Mouse (Mus musculus): ENCODE results near the gene Nova2. TPM values are rescaled to one million over a fixed set of nuclear protein-coding genes. Genes with fewer than 3 reads are reported as not detected.
A peak's percentile ranks its signal among the peaks of the same experiment; 100 is the strongest.

Nova2 gene
- polyA plus RNA-seq, 1 experiment from 2014 or later = 0.93 TPM

DNA sequence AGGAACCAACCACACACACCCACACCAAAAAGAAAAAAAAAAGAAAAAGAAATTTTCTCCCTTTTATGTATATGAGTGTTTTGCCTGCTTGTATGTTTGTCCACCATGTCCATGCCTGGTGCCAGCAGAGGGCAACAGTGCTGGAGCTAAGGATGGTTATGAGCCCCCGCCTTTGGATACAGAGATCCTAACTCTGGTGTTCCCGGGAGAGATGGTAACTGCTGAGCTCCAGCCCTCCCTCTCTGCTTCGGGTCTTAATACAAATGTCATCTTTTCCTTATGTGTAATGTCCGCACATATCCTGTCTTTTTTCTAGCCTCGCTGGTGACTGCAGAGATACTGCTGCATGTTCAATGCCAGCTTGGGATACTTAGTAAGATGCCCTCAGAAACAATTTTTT, 64.3 kb downstream of the Nova2 start:
- no peak overlapping the region for H3K9ac ChIP-seq
- peak overlapping the region; percentile 92 for H3K4me2 ChIP-seq
- 8% methylated on average over 5 of the region's 5 CpGs for WGBS
- peaks cover 5% of the 10 kb centered on the region; the same call in 1 of the 2 replicates for H3K36me3 ChIP-seq
- peak overlapping the region; percentile 93 for H3K27ac ChIP-seq
- peak; percentile 8; the same call in 1 of the 2 replicates for ATAC-seq (replicated peaks; ENCODE audit: low FRiP score)
- H3K4me3 ChIP-seq (replicated peaks) = peak overlapping the region; percentile 55
- no peaks in the 10 kb centered on the region for H3K9me3 ChIP-seq (replicated peaks)
- peaks cover 27% of the 10 kb centered on the region for H3K27me3 ChIP-seq
- peaks cover 33% of the 10 kb centered on the region for H3K4me1 ChIP-seq

DNA sequence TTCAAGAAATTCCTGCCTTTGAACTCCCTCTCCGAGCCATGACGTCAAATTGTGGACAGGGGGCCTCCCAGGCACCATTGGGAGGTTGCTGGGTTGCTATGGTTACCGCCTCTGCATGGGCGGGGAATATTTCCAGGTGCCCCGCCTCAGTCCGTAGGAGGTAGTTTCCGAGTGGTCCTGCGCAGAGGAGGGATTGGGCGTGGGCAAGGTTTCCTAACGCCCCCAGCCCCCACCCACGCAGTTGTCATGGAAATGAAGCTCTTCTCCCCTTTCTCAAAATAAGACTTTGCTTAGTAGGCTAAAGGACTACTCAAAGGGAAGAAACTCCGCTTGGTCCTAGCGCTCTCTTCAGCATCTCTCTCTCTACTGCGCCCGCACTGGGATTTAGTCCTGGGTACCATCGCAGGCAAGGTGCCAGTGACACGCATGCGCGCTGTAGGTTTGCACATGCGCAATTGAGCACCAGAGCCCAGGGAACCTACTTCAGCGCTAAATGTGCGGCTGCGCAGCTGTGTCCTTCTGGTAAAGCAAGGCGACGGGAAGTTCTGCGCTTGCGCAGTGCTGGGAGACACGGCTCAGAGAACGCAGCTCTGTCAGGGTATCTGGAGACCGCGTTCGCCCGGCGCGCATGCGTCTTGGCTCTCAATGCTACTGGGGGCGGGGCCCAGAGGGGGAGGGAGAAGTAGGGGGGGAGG, 65.1 kb downstream of the Nova2 start, which contains the start of gene Mypop:
Gene Mypop, plus strand, starts transcription at position 645 of the 695 bp plus-strand sequence.
- peaks cover 27% of the 10 kb centered on the region for H3K27me3 ChIP-seq
- peak; percentile 96 for ATAC-seq (replicated peaks; ENCODE audit: low FRiP score)
- H3K4me2 ChIP-seq = peak within 1 kb of the TSS; percentile 92
- peak within 1 kb of the TSS; percentile 55 for H3K4me3 ChIP-seq (replicated peaks)
- H3K9me3 ChIP-seq (replicated peaks) = no peaks in the 10 kb centered on the region
- WGBS = 0% methylated on average over 37 of the region's 37 CpGs
- peaks cover 36% of the 10 kb centered on the region for H3K4me1 ChIP-seq
- H3K27ac ChIP-seq = peak within 1 kb of the TSS; percentile 93
- peaks cover 12% of the 10 kb centered on the region for H3K36me3 ChIP-seq
- H3K9ac ChIP-seq = peak within 1 kb of the TSS; percentile 59

DNA sequence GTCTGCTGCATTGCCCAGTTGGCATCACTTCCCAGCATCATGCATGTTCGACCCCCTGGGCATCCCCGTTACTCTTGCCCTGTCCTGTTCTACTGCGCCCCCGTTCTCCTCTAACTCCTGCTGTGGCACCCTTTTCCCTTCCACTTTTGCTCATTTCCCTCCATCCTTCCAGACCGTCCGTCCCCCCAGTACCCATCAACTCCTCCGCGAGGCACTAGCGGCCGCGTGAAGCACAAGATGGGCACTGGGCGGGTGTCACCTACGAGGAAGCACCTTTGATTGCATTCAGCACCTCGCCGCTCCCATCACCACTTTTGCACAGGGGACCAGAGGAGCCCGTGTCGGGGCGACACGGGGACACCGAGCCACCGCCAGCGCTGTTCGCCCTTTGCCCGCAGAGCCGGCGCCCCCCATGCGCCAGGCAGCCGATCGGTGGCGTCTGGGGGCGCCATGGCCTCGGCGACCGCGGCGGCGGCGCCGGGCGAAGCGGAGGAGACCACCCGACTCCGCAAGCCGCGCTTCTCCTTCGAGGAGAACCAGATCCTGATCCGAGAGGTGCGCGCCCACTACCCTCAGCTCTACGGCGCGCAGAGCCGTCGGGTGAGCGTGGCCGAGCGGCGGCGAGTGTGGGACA, 66.1 kb downstream of the Nova2 start:
- H3K36me3 ChIP-seq = peaks cover 22% of the 10 kb centered on the region
- no peak; the same call in 1 of the 2 replicates for ATAC-seq (replicated peaks; ENCODE audit: low FRiP score)
- WGBS = under 1% methylated on average over 59 of the region's 59 CpGs
- peak overlapping the region; percentile 59 for H3K9ac ChIP-seq
- H3K27ac ChIP-seq = no peak overlapping the region
- peaks cover 36% of the 10 kb centered on the region for H3K4me1 ChIP-seq
- no peaks in the 10 kb centered on the region for H3K9me3 ChIP-seq (replicated peaks)
- H3K4me3 ChIP-seq (replicated peaks) = peak overlapping the region; percentile 55
- peaks cover 27% of the 10 kb centered on the region for H3K27me3 ChIP-seq
- H3K4me2 ChIP-seq = peak overlapping the region; percentile 92

DNA sequence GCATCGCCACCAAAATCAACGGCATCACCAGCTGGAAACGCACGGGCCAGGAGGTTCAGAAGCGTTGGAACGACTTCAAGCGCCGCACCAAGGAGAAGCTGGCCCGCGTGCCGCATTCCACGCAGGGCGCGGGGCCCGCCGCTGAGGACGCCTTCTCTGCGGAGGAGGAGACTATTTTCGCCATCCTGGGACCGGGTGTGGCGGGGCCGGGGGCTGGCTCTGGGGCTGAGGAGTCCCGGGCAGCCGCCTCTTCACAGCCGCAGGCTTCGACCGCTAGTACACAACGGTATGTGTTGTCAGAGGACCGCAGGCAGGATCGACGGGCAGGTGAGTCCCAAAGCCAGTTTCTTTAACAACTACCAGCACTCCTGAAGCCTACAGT, 66.6 kb downstream of the Nova2 start:
- Histone ChIP-seq H3K27me3 (peaks cover 27% of the 10 kb centered on the region), H3K36me3 (peaks cover 24% of the 10 kb centered on the region), H3K4me1 (peaks cover 36% of the 10 kb centered on the region), H3K9me3 (replicated peaks) (no peaks in the 10 kb centered on the region), H3K4me2 (peak overlapping the region; percentile 92), H3K9ac (peak overlapping the region; percentile 59), H3K4me3 (replicated peaks) (peak overlapping the region; percentile 55), H3K27ac (no peak overlapping the region)
- no peak for ATAC-seq (replicated peaks; ENCODE audit: low FRiP score)
- 3% methylated on average over 31 of the region's 31 CpGs for WGBS

DNA sequence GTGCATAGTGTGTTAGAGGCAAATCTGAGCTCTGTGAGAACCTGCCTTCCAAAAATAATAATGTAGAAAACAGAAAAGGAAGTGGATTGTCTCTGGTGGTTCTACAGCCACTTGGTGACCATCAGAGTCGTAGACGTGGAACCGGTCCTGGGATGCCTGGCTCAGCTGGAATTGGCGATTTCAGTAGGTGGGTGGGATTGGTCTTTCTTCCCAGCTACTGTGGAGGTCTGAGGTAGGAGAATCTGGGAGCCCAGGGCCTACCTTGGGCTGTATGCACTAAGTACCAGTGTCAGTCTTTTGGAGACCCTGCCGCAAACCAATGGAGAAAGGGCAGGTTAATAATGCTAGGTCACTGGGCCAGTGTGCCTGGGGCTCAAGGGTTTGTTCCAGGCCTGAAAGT, 67.3 kb downstream of the Nova2 start:
- Histone ChIP-seq H3K4me1 (peaks cover 36% of the 10 kb centered on the region), H3K9ac (no peak overlapping the region), H3K4me3 (replicated peaks) (peak overlapping the region; percentile 55; the same call in 1 of the 2 replicates), H3K27me3 (peaks cover 27% of the 10 kb centered on the region), H3K9me3 (replicated peaks) (no peaks in the 10 kb centered on the region), H3K27ac (no peak overlapping the region), H3K36me3 (peaks cover 31% of the 10 kb centered on the region), H3K4me2 (peak overlapping the region; percentile 92)
- 91% methylated on average over 5 of the region's 5 CpGs for WGBS
- ATAC-seq (replicated peaks; ENCODE audit: low FRiP score) = no peak

DNA sequence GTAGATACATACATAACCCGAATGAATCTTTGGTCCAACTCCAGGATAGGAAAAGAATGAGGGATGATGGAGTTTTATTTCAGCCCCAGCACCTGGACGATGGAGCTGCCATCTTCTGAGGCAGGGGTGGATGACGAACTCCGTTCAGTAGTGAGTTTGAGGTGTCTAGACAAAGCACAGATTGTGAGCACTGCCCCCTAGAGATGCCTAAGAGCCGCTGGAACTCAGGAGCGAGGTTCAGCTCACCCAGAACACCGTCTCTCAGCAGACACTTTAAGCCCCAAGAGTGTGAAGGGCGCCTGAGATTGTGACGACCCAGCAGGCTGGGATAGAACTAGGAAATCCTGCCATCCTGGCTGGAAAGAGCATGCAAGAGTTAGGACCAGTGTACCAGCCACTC, 73.1 kb downstream of the Nova2 start:
- WGBS = 46% methylated on average over 9 of the region's 9 CpGs

DNA sequence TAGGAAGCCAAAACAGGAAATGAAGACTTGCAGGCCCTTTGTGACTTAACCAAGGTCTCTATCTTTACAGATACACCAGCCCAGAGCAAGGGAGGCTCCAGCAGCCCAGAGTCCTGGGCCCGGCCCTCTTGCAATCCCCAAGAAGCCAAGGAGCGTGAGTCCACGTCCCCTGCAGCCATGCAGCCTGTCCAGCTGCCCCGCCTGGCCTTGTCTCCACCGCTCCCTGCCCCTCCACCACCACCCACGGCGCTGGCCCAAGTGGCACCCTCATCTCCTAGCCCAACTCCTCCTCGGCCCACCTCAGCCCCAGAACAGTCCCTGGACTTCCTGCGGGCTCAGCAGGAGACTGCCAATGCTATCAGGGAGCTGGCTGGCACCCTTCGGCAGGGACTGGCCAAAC, 74.7 kb downstream of the Nova2 start:
- Histone ChIP-seq H3K9me3 (replicated peaks) (no peaks in the 10 kb centered on the region), H3K9ac (peak overlapping the region; percentile 42), H3K4me1 (peaks cover 45% of the 10 kb centered on the region), H3K27ac (peak overlapping the region; percentile 74), H3K4me2 (peak overlapping the region; percentile 64), H3K4me3 (replicated peaks) (peak overlapping the region; percentile 43), H3K27me3 (no peaks in the 10 kb centered on the region), H3K36me3 (peaks cover 27% of the 10 kb centered on the region)
- ATAC-seq (replicated peaks; ENCODE audit: low FRiP score) = no peak
- WGBS = 52% methylated on average over 10 of the region's 10 CpGs

More for the DNA sequence above, 73.1 kb downstream of the Nova2 start:
- H3K4me2 ChIP-seq = no peak overlapping the region
- H3K9me3 ChIP-seq (replicated peaks) = no peaks in the 10 kb centered on the region
- H3K4me3 ChIP-seq (replicated peaks) = no peak overlapping the region
- H3K4me1 ChIP-seq = peaks cover 40% of the 10 kb centered on the region
- no peak overlapping the region for H3K27ac ChIP-seq
- ATAC-seq (replicated peaks; ENCODE audit: low FRiP score) = no peak
- peaks cover 26% of the 10 kb centered on the region for H3K36me3 ChIP-seq
- H3K27me3 ChIP-seq = no peaks in the 10 kb centered on the region
- H3K9ac ChIP-seq = no peak overlapping the region

DNA sequence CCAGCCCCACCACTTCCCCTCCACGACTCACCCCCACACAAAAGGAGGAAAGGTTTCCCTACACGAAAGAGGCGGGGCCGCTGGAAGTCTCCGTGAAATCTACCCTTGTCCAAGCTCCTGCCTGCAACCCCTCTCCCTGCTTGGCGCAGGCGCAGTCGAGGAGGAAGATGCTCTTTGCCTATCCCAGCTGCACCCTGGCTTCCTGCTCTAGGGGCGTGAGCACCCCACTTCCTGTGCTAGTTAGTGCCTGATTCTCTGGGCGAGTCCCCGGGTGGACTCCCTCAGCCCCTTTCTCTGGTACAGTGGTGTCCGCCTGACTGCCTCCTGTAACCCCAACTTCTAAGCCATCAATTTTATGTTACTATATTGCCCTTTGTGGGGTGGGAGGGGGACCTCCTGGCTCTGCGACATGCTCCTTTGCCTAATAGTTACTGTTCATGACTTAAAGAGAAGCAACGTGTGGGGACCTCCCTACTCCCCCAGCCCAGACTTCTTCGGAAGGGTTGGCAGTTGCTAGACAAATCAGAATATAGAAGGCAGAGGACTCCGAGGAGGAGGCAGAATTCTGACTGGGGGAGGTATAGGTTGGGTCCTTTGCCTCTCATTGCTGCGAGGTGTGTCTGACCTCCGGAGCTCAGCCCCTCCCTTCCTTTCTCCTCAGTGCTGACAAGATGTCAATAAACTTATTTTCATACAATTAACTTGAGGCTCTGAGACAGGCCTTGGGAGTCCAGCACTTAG, 75.5 kb downstream of the Nova2 start:
- 0 out of 2 replicates have a peak, but pooled peaks have one; percentile 10 for ATAC-seq (replicated peaks; ENCODE audit: low FRiP score)
- H3K4me2 ChIP-seq = peak overlapping the region; percentile 64
- peaks cover 53% of the 10 kb centered on the region for H3K4me1 ChIP-seq
- H3K4me3 ChIP-seq (replicated peaks) = peak overlapping the region; percentile 43
- no peaks in the 10 kb centered on the region for H3K27me3 ChIP-seq
- H3K9ac ChIP-seq = peak overlapping the region; percentile 42
- no peaks in the 10 kb centered on the region for H3K9me3 ChIP-seq (replicated peaks)
- H3K27ac ChIP-seq = peak overlapping the region; percentile 74
- 26% methylated on average over 17 of the region's 18 CpGs for WGBS
- peaks cover 27% of the 10 kb centered on the region for H3K36me3 ChIP-seq

DNA sequence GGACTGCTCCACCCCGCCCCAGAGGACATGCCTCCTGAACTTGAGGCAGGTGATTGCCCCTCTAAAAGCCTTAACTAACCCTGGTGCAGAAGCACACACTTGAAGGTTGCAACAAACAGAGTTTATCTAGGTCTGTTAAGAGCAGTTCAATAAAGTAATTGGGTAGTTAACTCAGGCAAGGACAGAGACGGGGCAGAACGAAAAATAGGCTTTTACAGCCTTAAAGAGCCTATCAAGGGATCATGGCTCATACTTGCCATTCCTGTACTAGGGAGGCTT, 76.1 kb downstream of the Nova2 start:
- peak overlapping the region; percentile 64 for H3K4me2 ChIP-seq
- peak overlapping the region; percentile 74 for H3K27ac ChIP-seq
- peaks cover 25% of the 10 kb centered on the region for H3K36me3 ChIP-seq
- H3K4me3 ChIP-seq (replicated peaks) = no peak overlapping the region
- peak overlapping the region; percentile 42; the same call in 1 of the 2 replicates for H3K9ac ChIP-seq
- WGBS = 45% methylated on average over 3 of the region's 3 CpGs
- H3K4me1 ChIP-seq = peaks cover 58% of the 10 kb centered on the region
- no peaks in the 10 kb centered on the region for H3K27me3 ChIP-seq
- no peaks in the 10 kb centered on the region for H3K9me3 ChIP-seq (replicated peaks)
- ATAC-seq (replicated peaks; ENCODE audit: low FRiP score) = no peak

DNA sequence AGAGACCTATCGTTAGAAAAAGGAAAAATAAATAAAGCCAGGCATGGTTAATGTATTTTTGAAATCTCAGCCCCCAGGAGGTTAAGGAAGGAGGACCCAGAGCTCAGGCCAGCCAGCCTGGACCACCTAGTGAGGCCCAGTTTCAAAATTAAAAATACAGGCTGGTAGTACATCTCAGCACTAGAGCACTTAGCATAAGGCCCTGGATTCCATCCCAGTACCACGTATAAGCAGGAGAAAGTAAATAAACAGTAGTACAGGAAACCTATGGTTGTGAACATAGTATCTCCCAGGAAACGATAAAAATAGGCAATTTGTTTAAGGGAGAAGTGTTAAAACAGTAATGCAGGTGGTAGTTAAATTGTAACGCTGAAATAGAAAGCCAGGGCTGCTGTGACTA, 76.4 kb downstream of the Nova2 start:
- 25% methylated on average over 4 of the region's 4 CpGs for WGBS
- H3K9ac ChIP-seq = peak overlapping the region; percentile 48; the same call in 1 of the 2 replicates
- ATAC-seq (replicated peaks; ENCODE audit: low FRiP score) = no peak

DNA sequence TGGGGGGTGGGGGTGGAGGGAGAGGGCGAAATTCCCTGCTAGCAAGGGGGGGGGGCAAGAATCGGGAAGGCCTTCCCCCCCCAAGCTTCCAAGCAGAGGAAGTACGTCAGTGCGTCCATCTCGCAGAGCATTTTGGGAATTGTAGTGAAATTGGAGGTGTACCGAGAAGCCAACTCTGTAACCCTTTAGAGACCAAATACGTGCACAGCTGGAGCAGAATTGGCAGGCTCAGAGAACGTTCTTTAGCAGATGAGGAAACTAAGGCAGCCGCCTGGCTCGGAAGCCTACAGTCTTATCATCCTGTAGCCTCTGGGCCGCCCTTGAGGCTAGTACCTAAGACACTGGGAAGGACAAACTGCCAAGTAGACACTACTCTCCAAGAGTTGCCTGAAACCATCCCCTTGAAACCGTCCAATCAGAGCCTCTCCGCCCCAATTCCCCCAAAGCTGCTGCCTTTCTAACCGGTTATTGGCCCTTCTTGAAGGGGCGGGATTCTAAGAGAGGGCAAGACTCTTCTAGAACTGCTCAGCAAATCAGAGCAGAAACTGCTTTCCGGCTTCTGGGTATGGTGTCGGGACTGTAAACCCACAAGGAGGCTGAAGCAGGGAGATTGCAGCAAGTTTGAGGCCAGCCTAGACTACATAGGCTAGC, 77.3 kb downstream of the Nova2 start:
- H3K4me2 ChIP-seq = peak overlapping the region; percentile 64
- no peaks in the 10 kb centered on the region for H3K27me3 ChIP-seq
- WGBS = 2% methylated on average over 17 of the region's 17 CpGs
- no peaks in the 10 kb centered on the region for H3K9me3 ChIP-seq (replicated peaks)
- H3K36me3 ChIP-seq = peaks cover 26% of the 10 kb centered on the region
- H3K4me1 ChIP-seq = peaks cover 70% of the 10 kb centered on the region
- H3K27ac ChIP-seq = peak overlapping the region; percentile 84
- ATAC-seq (replicated peaks; ENCODE audit: low FRiP score) = peak; percentile 37
- H3K4me3 ChIP-seq (replicated peaks) = peak overlapping the region; percentile 38
- H3K9ac ChIP-seq = peak overlapping the region; percentile 48

More for the DNA sequence above, 76.4 kb downstream of the Nova2 start:
- Histone ChIP-seq H3K4me3 (replicated peaks) (peak overlapping the region; percentile 38), H3K36me3 (peaks cover 28% of the 10 kb centered on the region), H3K27me3 (no peaks in the 10 kb centered on the region), H3K4me1 (peaks cover 62% of the 10 kb centered on the region), H3K9me3 (replicated peaks) (no peaks in the 10 kb centered on the region), H3K4me2 (peak overlapping the region; percentile 64), H3K27ac (peak overlapping the region; percentile 74)

Measured in kidney, embryonic 15.5 days (tissue).